Mouse (Mus musculus) heart, postnatal 0 days (tissue): ENCODE results near the gene Olfr1157. TPM values are rescaled to one million over a fixed set of nuclear protein-coding genes. Genes with fewer than 3 reads are reported as not detected.

Source experiments
- ATAC-seq: fragments of 200-750 bp; cut with Nextera tagmentation; 2 replicates; pipeline ENCODE4 v1.8.0; 2017; ENCODE audit warnings: low read depth, moderate number of reproducible peaks, moderate library complexity; ENCODE audit not compliant: insufficient read depth
- DNase-seq: peaks from one replicate; pipeline ENCODE4 v3.0.0-alpha.2; 2016; ENCODE audit warnings: low spot score
- H3K27ac ChIP-seq: fragments of 300-500 bp; sonication (generic); 2 replicates; pipeline ENCODE4 v1.5.1; 2014; ENCODE audit warnings: low read depth, mild to moderate bottlenecking
- H3K27me3 ChIP-seq: fragments of 300-500 bp; sonication (generic); 2 replicates; pipeline ENCODE4 v1.6.1; 2014; ENCODE audit warnings: low read length, mixed read lengths; ENCODE audit not compliant: control insufficient read depth, insufficient read depth
- H3K36me3 ChIP-seq: fragments of 300-500 bp; sonication (generic); replicated peaks from 2 replicates; pipeline ENCODE4 v1.6.1; 2014; ENCODE audit warnings: low read length, mixed read lengths; ENCODE audit not compliant: control insufficient read depth, insufficient read depth
- H3K4me1 ChIP-seq: fragments of 300-500 bp; sonication (generic); 2 replicates; pipeline ENCODE4 v1.6.1; 2014; ENCODE audit warnings: antibody characterized with exemption; ENCODE audit not compliant: control insufficient read depth, insufficient read depth
- H3K4me2 ChIP-seq: fragments of 300-500 bp; sonication (generic); 2 replicates; pipeline ENCODE4 v1.6.1; 2014; ENCODE audit warnings: low read depth, mild to moderate bottlenecking, low read length, moderate library complexity
- H3K4me3 ChIP-seq: fragments of 300-500 bp; sonication (generic); 2 replicates; pipeline ENCODE4 v1.5.1; 2014; ENCODE audit warnings: low read depth, low read length
- H3K9ac ChIP-seq: fragments of 300-500 bp; sonication (generic); replicated peaks from 2 replicates; pipeline ENCODE4 v1.6.1; 2014; ENCODE audit warnings: low read depth, low read length, mixed read lengths
- H3K9me3 ChIP-seq: fragments of 300-500 bp; sonication (generic); replicated peaks from 2 replicates; pipeline ENCODE4 v1.6.1; 2016; ENCODE audit warnings: low read length; ENCODE audit not compliant: control insufficient read depth
- CTCF ChIP-seq: IDR thresholded peaks from 2 replicates; pipeline ENCODE4 v1.5.1; 2016; ENCODE audit warnings: antibody characterized with exemption, control low read depth, low read depth
- EP300 ChIP-seq: IDR thresholded peaks from 2 replicates; pipeline ENCODE4 v1.6.1; 2016; ENCODE audit warnings: antibody characterized with exemption, low read depth
- WGBS: fragments of 180-500 bp; shearing (Covaris S2); extraction: QIAGEN DNeasy Blood & Tissue Kit; methylation state at CpG from one replicate; pipeline ENCODE4 v1.1.7; 2014; 5-methylcytosine and 5-hydroxymethylcytosine counted together
- polyA plus RNA-seq: library from polyadenylated mRNA; unstranded; fragments of >200 nt; fragmentation: Nextera tagmentation; extraction: Ambion mirVana; gene quantifications from 2 replicates; pipeline ENCODE4 v1.2.1, GENCODE M21; 2015
- total RNA-seq: library from RNA; depleted of rRNA; stranded (reverse); fragments of >200 nt; gene quantifications from 2 replicates; pipeline ENCODE4 v1.2.3, GENCODE M21; 2014; ENCODE audit warnings: low replicate concordance; rRNA removed

The Olfr1157 gene
- not detected in 2 replicates for total RNA-seq
- polyA plus RNA-seq = not detected in 2 replicates

- H3K4me2 ChIP-seq = no peak within 1 kb of the TSS
- TF ChIP-seq CTCF = no peak
- no peak for TF ChIP-seq EP300
- H3K36me3 ChIP-seq = no peaks in the 10 kb centered on the region
- H3K9me3 ChIP-seq = no peaks in the 10 kb centered on the region
- ATAC-seq = no peak
- no peak for DNase-seq
- H3K4me3 ChIP-seq = no peak within 1 kb of the TSS
- no peaks in the 10 kb centered on the region for H3K27me3 ChIP-seq
- WGBS = 86% methylated on average over 4 of the region's 4 CpGs
- H3K27ac ChIP-seq = no peak within 1 kb of the TSS
- H3K4me1 ChIP-seq = no peaks in the 10 kb centered on the region
- no peak within 1 kb of the TSS for H3K9ac ChIP-seq
Measured at GRCm38 (mm10) chr2:87968199-87968598, at the start of gene Olfr1157. Gene Olfr1157, minus strand, starts transcription at chr2:87968299.

GRCm38 (mm10) chr2:88007515-88008318, 39.6 kb upstream of the Olfr1157 start, which contains the start of gene Olfr1160:
Gene Olfr1160, minus strand, starts transcription at chr2:88008268.
- Histone ChIP-seq H3K27me3 (no peaks in the 10 kb centered on the region), H3K4me2 (no peak within 1 kb of the TSS), H3K4me3 (no peak within 1 kb of the TSS), H3K9ac (no peak within 1 kb of the TSS), H3K36me3 (no peaks in the 10 kb centered on the region), H3K27ac (no peak within 1 kb of the TSS), H3K9me3 (no peaks in the 10 kb centered on the region), H3K4me1 (no peaks in the 10 kb centered on the region)
- ATAC-seq (no peak), DNase-seq (no peak)
- TF ChIP-seq EP300 = no peak
- TF ChIP-seq CTCF = no peak

GRCm38 (mm10) chr2:87989813-87990212, 21.7 kb upstream of the Olfr1157 start, which contains the start of gene Olfr1158:
Gene Olfr1158, plus strand, starts transcription at chr2:87990113.
- Histone ChIP-seq H3K9ac (no peak within 1 kb of the TSS), H3K9me3 (no peaks in the 10 kb centered on the region), H3K4me3 (no peak within 1 kb of the TSS), H3K4me1 (no peaks in the 10 kb centered on the region), H3K27ac (no peak within 1 kb of the TSS), H3K36me3 (no peaks in the 10 kb centered on the region), H3K4me2 (no peak within 1 kb of the TSS), H3K27me3 (no peaks in the 10 kb centered on the region)
- ATAC-seq (no peak), DNase-seq (no peak)
- TF ChIP-seq CTCF = no peak
- no peak for TF ChIP-seq EP300

- TF ChIP-seq EP300 = no peak
- no peak for ATAC-seq
- H3K27me3 ChIP-seq = no peaks in the 10 kb centered on the region
- no peak for DNase-seq
- H3K27ac ChIP-seq = no peak within 1 kb of the TSS
- H3K9me3 ChIP-seq = no peaks in the 10 kb centered on the region
- no peak within 1 kb of the TSS for H3K9ac ChIP-seq
- no peak within 1 kb of the TSS for H3K4me2 ChIP-seq
- H3K4me3 ChIP-seq = no peak within 1 kb of the TSS
- H3K4me1 ChIP-seq = no peaks in the 10 kb centered on the region
- 50% methylated on average over 3 of the region's 3 CpGs for WGBS
- no peaks in the 10 kb centered on the region for H3K36me3 ChIP-seq
Measured at GRCm38 (mm10) chr2:87974563-87974962, 6.5 kb upstream of the Olfr1157 start, which contains the start of gene Olfr74. Gene Olfr74, minus strand, starts transcription at chr2:87974663.

- no peak for DNase-seq
- TF ChIP-seq EP300 = no peak
- no peak for TF ChIP-seq CTCF
- H3K36me3 ChIP-seq = no peaks in the 10 kb centered on the region
Measured at GRCm38 (mm10) chr2:87953000-87953399, 15.1 kb downstream of the Olfr1157 start, which contains the start of gene Olfr1156. Gene Olfr1156, minus strand, starts transcription at chr2:87953100.

More at GRCm38 (mm10) chr2:87953000-87953399, 15.1 kb downstream of the Olfr1157 start, which contains the start of gene Olfr1156:
- no peak within 1 kb of the TSS for H3K27ac ChIP-seq
- no peak within 1 kb of the TSS for H3K4me2 ChIP-seq
- no peaks in the 10 kb centered on the region for H3K4me1 ChIP-seq
- ATAC-seq = no peak
- no peaks in the 10 kb centered on the region for H3K27me3 ChIP-seq
- H3K4me3 ChIP-seq = no peak within 1 kb of the TSS
- no peaks in the 10 kb centered on the region for H3K9me3 ChIP-seq
- no peak within 1 kb of the TSS for H3K9ac ChIP-seq
